Mouse (Mus musculus) thymus, adult 2 months (tissue): Measurements from ENCODE around the gene Synrg. TPM values are rescaled to one million over a fixed set of nuclear protein-coding genes. Genes with fewer than 3 reads are reported as not detected.
A peak's percentile ranks its signal among the peaks of the same experiment; 100 is the strongest.

ENCODE experiments used
- DNase-seq: peaks from one replicate; pipeline ENCODE4 v3.0.0; 2021
- H3K27ac ChIP-seq: fragments of 200-500 bp; 2 replicates; pipeline ENCODE4 v1.5.1; 2012; ENCODE audit warnings: low read length, control low read depth; ENCODE audit not compliant: control insufficient read depth, insufficient read depth
- H3K27me3 ChIP-seq: fragments of 200-500 bp; 2 replicates; pipeline ENCODE4 v1.6.1; 2012; ENCODE audit warnings: mild to moderate bottlenecking, low read length, moderate library complexity, mixed read lengths; ENCODE audit not compliant: control insufficient read depth, insufficient read depth
- H3K36me3 ChIP-seq: fragments of 200-500 bp; 2 replicates; pipeline ENCODE4 v1.6.1; 2012; ENCODE audit warnings: mild to moderate bottlenecking, low read length, moderate library complexity; ENCODE audit not compliant: control insufficient read depth, insufficient read depth
- H3K4me1 ChIP-seq: fragments of 200-500 bp; replicated peaks from 2 replicates; pipeline ENCODE4 v1.6.1; 2012; ENCODE audit warnings: low read length; ENCODE audit not compliant: control insufficient read depth, insufficient read depth
- H3K4me3 ChIP-seq: fragments of 200-500 bp; 2 replicates; pipeline ENCODE4 v1.5.1; 2012; ENCODE audit warnings: mild to moderate bottlenecking, low read length, control low read depth, moderate library complexity; ENCODE audit not compliant: control insufficient read depth, insufficient read depth
- CTCF ChIP-seq: fragments of 200-500 bp; IDR thresholded peaks from 2 replicates; pipeline ENCODE4 v1.5.1; 2012; ENCODE audit warnings: mild to moderate bottlenecking, control low read depth, low read length, moderate library complexity, borderline replicate concordance; ENCODE audit not compliant: control insufficient read depth, poor library complexity, insufficient read depth; ENCODE audit errors: extremely low read depth
- POLR2A ChIP-seq: fragments of 200-500 bp; IDR thresholded peaks from 2 replicates; pipeline ENCODE4 v1.6.1; 2012; ENCODE audit warnings: mild to moderate bottlenecking, low read length, control low read depth, moderate library complexity; ENCODE audit not compliant: control insufficient read depth, poor library complexity, insufficient read depth; ENCODE audit errors: extremely low read depth
- WGBS: fragments of 180-500 bp; shearing (Covaris S2); methylation state at CpG from one replicate; pipeline ENCODE4 v1.1.7; 2018; 5-methylcytosine and 5-hydroxymethylcytosine counted together
- polyA plus RNA-seq: library from polyadenylated mRNA; depleted of rRNA; stranded (reverse); fragments of >200 nt; gene quantifications from 2 replicates; pipeline ENCODE4 v1.2.3, GENCODE M21; 2012

The Synrg gene
- polyA plus RNA-seq, 1 experiment = 49.9 TPM

DNA sequence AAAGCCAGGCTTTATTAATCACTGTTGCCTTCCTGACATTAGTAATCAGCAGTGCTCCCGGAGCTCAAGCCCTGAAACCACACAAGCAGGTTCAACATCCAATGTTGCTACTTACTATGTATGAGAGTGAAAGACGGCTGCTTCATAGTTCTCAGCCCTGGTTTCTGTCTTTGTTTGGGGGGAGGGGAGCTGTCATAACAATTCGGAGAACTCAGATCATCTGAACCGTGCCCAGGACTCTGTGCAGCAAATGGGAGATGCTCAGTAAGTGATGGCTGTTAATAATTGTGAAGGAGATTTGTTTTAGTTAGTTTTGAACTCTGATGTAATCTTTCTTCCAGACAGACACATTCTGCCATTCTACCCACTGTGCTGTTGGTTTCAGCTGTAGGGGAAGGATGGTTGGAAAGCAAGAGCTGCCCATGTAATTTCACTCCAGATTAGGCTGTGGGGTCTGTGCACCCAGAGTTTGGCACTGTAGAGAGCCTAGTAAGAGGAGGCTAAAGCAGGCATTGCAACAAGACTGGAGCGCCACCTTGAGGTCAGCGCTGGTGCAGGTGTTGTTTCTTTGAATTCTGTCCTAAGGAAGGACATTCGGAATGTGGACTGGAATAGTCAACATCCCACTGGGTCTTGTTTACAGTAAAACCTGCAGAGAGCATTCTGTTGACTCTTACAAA lies 28.1 kb upstream of the Synrg start:
- peak; percentile 54; the same call in 1 of the 2 replicates for TF ChIP-seq CTCF
- TF ChIP-seq POLR2A = no peak
- Histone ChIP-seq H3K4me1 (no peaks in the 10 kb centered on the region), H3K36me3 (no peaks in the 10 kb centered on the region), H3K4me3 (no peak overlapping the region), H3K27me3 (no peaks in the 10 kb centered on the region), H3K27ac (no peak overlapping the region)
- 27% methylated on average over 7 of the region's 7 CpGs for WGBS
- peak; percentile 57 for DNase-seq

DNA sequence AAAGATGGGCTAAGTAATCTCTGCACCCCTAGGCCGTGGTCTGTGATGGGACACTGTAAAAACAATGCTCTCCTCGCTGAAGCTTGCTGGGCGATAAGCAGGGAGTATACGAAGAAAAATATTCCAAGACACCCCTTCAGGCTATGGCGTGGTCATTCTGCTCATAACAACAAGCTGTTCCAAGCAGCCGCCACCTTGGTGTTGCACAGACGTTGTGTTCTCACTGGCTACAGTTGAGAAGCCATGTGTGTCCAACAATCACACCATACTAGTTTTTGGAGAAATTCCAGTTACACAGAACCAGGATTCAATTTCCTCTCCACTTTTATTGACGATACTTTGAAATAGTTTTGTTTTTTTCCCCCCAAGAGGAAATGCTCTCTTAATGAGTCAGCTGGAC lies 25.7 kb upstream of the Synrg start:
- Histone ChIP-seq H3K27me3 (no peaks in the 10 kb centered on the region), H3K4me3 (no peak overlapping the region), H3K36me3 (no peaks in the 10 kb centered on the region; the same call in 1 of the 2 replicates), H3K4me1 (0 out of 2 replicates have a peak, but pooled peaks cover 4% of the 10 kb centered on the region), H3K27ac (no peak overlapping the region)
- WGBS = 78% methylated on average over 8 of the region's 8 CpGs
- TF ChIP-seq CTCF (no peak), POLR2A (no peak)
- no peak for DNase-seq

DNA sequence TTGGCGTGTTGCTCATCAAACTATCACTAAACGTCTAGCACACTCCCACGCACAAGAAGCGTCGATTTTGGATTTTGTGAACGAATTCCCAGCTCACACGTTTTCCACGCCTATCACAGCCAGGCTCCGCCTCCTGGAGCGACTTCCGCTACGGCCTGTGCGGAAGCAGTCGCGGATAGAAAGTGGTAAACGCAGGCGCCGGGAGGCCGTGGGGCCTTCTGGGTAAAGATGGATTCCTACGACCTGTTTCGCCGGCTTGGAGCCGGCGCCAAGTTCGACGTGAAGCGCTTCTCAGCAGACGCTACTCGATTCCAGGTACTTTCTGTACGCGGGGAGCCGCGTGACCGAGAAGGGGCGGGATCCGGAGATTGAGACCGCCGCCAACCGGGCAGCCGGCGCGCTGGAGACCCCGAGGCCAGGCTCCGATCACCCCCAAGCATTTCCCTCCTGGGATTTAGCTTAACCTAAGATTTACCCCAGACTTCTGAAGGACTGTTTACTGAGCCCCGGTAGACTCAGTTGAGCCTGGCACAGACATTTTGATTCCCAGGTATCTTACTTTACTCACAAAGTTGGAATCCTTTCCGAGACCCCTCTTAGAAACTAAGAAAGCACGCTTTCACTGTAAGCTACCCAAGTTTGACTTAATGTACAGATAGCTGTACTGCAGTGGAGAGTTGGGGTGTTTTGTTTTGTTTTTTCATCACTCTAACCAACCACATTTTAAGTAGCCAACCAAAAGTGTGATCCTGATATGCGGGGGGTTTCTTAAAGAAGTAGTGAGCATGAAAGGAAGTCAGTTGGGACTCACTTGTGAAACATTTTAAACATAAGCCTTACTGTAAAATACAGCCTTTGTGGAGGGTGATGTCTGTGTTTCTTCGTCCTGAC lies 22.0 kb upstream of the Synrg start, which contains the start of gene Ddx52:
Gene Ddx52, plus strand, starts transcription at position 113 of the 891 bp plus-strand sequence.
- TF ChIP-seq CTCF (no peak), POLR2A (peak; percentile 73)
- DNase-seq = peak; percentile 84
- 1% methylated on average over 49 of the region's 49 CpGs for WGBS

DNA sequence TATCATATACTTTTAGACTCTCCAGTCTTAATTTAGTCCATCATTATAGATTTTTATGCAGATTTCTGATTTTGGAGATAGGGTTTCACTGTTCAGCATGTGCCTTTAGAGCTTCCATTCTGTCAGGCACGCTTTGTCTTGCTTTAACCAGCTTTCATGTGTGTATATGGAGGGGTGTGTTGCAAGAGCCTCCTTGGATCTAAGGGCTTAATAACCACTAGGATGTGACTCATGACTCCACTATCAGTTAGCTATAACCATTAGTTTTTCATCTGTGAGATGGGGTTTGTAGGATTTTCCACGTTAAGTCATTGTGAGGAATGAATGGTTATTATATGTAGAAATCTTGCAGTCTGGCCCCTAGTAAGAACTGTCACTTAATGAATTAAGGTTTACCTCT lies 7.4 kb upstream of the Synrg start:
- TF ChIP-seq POLR2A (no peak), CTCF (no peak)
- H3K36me3 ChIP-seq = peaks cover 88% of the 10 kb centered on the region
- H3K27me3 ChIP-seq = no peaks in the 10 kb centered on the region
- no peak for DNase-seq
- WGBS = 95% methylated on average over 2 of the region's 2 CpGs
- H3K4me1 ChIP-seq = no peaks in the 10 kb centered on the region
- no peak overlapping the region for H3K4me3 ChIP-seq
- H3K27ac ChIP-seq = no peak overlapping the region

More for the DNA sequence above, 22.0 kb upstream of the Synrg start, which contains the start of gene Ddx52:
- peaks cover 36% of the 10 kb centered on the region for H3K36me3 ChIP-seq
- H3K27me3 ChIP-seq = no peaks in the 10 kb centered on the region
- H3K4me3 ChIP-seq = peak within 1 kb of the TSS; percentile 99
- H3K27ac ChIP-seq = peak within 1 kb of the TSS; percentile 68; the same call in 1 of the 2 replicates
- 0 out of 2 replicates have a peak, but pooled peaks cover 4% of the 10 kb centered on the region for H3K4me1 ChIP-seq

DNA sequence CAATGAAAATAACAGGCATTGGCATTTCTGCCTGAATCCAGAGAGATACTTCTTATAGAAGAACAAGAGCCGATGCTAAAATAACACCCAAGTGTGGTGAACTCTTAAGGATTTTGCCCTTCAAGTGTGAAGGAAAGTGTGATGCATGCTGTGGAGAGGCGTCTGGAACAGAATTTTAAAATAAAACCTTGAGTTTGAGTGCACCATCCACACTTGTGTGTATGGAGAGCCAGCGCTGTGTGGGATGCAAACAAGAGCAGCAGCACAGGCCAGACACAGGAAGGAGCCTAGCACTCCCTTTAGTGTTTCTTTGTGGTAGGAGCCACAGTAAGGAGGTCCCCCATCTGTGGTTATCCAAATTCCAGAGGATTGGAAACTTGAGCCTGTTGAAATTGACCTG lies 2.2 kb upstream of the Synrg start:
- Histone ChIP-seq H3K36me3 (peaks cover 46% of the 10 kb centered on the region), H3K27me3 (no peaks in the 10 kb centered on the region), H3K27ac (no peak overlapping the region), H3K4me3 (no peak overlapping the region), H3K4me1 (peaks cover 2% of the 10 kb centered on the region; the same call in 1 of the 2 replicates)
- 97% methylated on average over 3 of the region's 3 CpGs for WGBS
- DNase-seq = no peak
- TF ChIP-seq POLR2A (no peak), CTCF (no peak)
